Mouse (Mus musculus) intestine, embryonic 14.5 days (tissue): ENCODE measurements at regions not wholly inside any gene's neighbourhood (a gene's known extent, or its start where the extent isn't known, plus 50 kb on each side); places are given as distances from the start of the nearest gene placed in this dataset.

ENCODE experiments used
- ATAC-seq: fragments of 200-750 bp; cut with Nextera tagmentation; replicated peaks from 2 replicates; pipeline ENCODE4 v1.8.0; 2017; ENCODE audit warnings: low read depth, moderate number of reproducible peaks, moderate TSS enrichment, moderate library complexity; ENCODE audit not compliant: low FRiP score, low TSS enrichment
- DNase-seq: peaks from one replicate; pipeline ENCODE4 v3.0.0-alpha.2; 2018; ENCODE audit warnings: low spot score
- H3K27ac ChIP-seq: fragments of 300-500 bp; sonication (generic); 2 replicates; pipeline ENCODE4 v1.5.1; 2014; ENCODE audit warnings: low read depth, mild to moderate bottlenecking, control low read depth
- H3K27me3 ChIP-seq: fragments of 300-500 bp; sonication (generic); replicated peaks from 2 replicates; pipeline ENCODE4 v1.6.1; 2014; ENCODE audit warnings: low read length, control low read depth; ENCODE audit not compliant: control insufficient read depth, insufficient read depth
- H3K36me3 ChIP-seq: fragments of 300-500 bp; sonication (generic); 2 replicates; pipeline ENCODE4 v1.6.1; 2014; ENCODE audit warnings: low read length, control low read depth; ENCODE audit not compliant: control insufficient read depth, insufficient read depth
- H3K4me1 ChIP-seq: fragments of 300-500 bp; sonication (generic); replicated peaks from 2 replicates; pipeline ENCODE4 v1.6.1; 2014; ENCODE audit warnings: low read length, control low read depth, mixed read lengths; ENCODE audit not compliant: control insufficient read depth, insufficient read depth
- H3K4me2 ChIP-seq: fragments of 300-500 bp; sonication (generic); 2 replicates; pipeline ENCODE4 v1.6.1; 2014; ENCODE audit warnings: low read length
- H3K4me3 ChIP-seq: fragments of 300-500 bp; sonication (generic); 2 replicates; pipeline ENCODE4 v1.5.1; 2014; ENCODE audit warnings: low read depth, low read length, control low read depth, mixed read lengths
- H3K9ac ChIP-seq: fragments of 300-500 bp; sonication (generic); 2 replicates; pipeline ENCODE4 v1.6.1; 2014; ENCODE audit warnings: mild to moderate bottlenecking, low read length
- H3K9me3 ChIP-seq: fragments of 300-500 bp; sonication (generic); 2 replicates; pipeline ENCODE4 v1.6.1; 2016; ENCODE audit warnings: low read length, control low read depth; ENCODE audit not compliant: control insufficient read depth

- H3K36me3 ChIP-seq: no peaks in the 10 kb centered on the region
- DNase-seq: no peak
- no peak overlapping the region for H3K27ac ChIP-seq
- ATAC-seq: no peak
- H3K9ac ChIP-seq: no peak overlapping the region
- no peaks in the 10 kb centered on the region for H3K9me3 ChIP-seq
- no peaks in the 10 kb centered on the region for H3K27me3 ChIP-seq
- H3K4me3 ChIP-seq: no peak overlapping the region
- no peaks in the 10 kb centered on the region for H3K4me1 ChIP-seq
- H3K4me2 ChIP-seq: no peak overlapping the region
Observed at GRCm38 (mm10) chr10:53209916-53210315, 127.6 kb upstream of the Pln start.
